Mouse (Mus musculus) T-helper 2 cell (primary cell): ENCODE results near the gene Macrod2.

Experiments used
- in situ Hi-C: fragments of 300-600 bp; cut with MboI, MseI; formaldehyde crosslinking; loops from one replicate; pipeline ENCODE4 v1.15.1; 2025; ENCODE audit warnings: high pct_unique_total_duplicates

Macrod2 gene

DNA sequence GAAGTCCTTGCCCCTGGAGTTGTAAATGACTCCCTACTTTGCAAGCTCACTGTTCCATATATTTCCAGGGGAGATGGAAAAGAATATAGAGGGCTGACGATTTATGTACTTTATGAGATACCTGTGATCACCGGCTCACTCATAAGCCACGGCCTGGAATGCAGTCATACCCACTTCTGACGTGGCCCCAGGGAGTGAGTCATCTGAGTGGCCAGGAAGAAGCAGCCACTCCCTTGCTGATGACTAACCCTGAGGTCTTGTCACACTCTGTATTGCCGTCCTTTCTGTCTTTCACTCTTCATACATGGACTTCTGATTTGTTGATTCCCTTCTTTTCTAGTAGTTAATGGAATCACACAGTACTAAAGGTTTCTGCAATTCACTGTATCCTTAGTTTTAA is 395.3 kb downstream of the Macrod2 start:
- in situ Hi-C loops: loop anchor here (25.0 kb wide), 1 partner anchor 703 kb away; no protein-coding TSS in a partner anchor

- in situ Hi-C loops: loop anchor here (25.0 kb wide), 1 partner anchor 707 kb away; no protein-coding TSS in a partner anchor
Measured at GRCm38 (mm10) chr2:140793886-140794608, 398.9 kb downstream of the Macrod2 start.

- in situ Hi-C loops: no loop called here
Measured at GRCm38 (mm10) chr2:140811693-140812092, 416.6 kb downstream of the Macrod2 start.

- in situ Hi-C loops: no loop called here
Measured at GRCm38 (mm10) chr2:140819391-140820120, 424.4 kb downstream of the Macrod2 start.

DNA sequence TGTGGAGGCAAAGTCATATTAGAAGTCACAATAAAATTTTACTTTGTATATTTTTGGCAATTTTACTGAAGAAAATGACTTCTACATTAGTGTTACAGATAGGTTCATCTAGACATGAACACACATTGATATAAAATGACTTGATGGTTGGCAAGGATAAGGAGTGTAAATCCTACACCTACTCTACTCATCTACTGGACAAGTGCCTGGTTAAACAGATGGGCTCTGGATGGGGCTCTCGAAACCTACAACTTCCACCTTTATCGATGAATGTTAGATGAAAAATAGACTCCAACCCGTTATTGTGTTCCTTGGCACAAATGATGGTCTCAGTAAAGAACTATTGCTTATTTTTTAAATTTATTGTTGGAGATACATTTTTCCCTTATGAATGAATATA is 427.3 kb downstream of the Macrod2 start:
- in situ Hi-C loops: no loop called here

- in situ Hi-C loops: no loop called here
Measured at GRCm38 (mm10) chr2:140826241-140826640, 431.1 kb downstream of the Macrod2 start.

DNA sequence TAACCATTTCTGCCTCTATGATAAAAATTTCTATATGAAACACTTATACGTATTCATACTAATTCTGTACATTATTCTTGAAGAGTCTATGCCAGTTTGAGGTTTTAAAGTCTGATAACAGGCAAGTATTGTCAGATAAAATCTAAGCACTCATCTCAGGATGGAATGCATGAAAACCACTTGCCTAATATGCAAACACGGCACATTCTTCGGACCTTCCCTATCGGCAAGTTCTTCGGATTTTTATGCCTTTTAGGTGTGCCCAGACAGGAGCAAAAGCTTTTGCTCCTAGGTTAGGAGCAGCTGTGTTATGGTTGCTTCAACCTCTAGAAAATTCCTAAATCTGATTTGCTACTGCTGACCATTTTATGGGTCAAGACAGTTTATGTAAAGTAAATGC is 433.8 kb downstream of the Macrod2 start:
- in situ Hi-C loops: no loop called here

- in situ Hi-C loops: no loop called here
Measured at GRCm38 (mm10) chr2:140830086-140830485, 435.0 kb downstream of the Macrod2 start.

GRCm38 (mm10) chr2:140839371-140839770 is 444.3 kb downstream of the Macrod2 start:
- in situ Hi-C loops: no loop called here

DNA sequence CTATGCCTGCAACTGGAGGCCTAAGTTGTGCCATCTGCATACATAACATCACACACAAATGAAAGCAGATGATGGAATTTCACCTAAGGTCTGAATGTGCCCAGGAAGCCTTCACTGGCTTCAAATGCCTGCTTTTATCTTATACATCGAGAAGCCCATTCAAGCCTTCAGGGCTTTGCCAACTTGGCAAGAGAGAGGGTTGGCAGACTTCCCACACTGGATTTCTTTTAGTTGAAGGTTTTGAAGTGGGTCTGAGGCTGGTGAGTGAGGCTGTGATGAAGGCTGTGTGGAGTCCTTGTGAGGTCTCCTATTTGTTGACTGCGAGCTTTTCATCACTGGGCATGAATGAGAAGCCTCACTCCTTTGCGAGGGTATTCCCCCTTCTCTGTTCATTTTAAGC is 444.8 kb downstream of the Macrod2 start:
- in situ Hi-C loops: no loop called here

DNA sequence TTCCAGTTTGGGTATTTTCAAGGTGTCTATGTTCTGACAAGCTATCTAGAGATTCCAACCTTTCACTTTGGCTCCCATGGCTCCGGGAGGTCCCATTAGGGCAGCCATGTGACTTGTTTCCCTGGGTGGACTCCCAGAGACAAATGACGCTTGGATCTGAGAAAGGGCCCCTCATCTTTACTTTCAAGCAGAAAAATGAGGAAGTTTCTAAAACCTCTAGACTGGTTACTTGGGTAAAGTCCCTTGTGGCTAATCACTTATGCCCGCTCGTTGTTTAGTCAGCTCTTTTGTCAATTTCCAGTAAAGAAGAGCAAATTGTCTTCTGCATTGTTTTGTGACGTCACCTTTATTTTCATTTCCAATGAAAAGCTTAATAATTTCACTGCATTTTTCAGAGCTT is 448.9 kb downstream of the Macrod2 start:
- in situ Hi-C loops: no loop called here

DNA sequence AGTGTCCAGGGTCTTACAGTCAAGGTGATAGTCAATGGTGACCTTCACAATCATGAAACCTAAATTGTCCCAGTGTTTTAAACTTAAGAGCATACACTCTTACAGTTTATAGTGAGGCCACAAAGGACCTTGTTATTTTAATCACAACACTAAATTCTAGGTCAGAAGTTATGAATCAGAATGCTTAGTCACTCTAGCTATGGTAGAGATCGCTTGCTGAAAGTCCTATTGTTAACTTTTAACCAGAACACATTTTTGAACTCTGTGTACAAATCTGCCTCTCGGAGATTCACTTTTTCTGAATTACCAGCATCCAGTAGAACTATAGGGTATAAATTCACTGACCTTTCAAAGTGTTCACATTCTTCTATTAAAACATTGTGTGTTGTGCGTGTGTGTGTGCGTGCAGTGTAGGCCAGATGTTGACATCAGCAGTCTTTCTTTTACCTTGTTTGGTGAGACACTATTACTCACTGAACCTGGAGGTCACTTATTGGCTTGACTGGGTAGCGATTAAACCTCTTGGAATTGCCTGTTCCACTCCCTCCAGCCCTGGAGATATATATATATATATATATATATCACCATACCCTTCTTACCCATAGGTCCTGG is 452.8 kb downstream of the Macrod2 start:
- in situ Hi-C loops: no loop called here

DNA sequence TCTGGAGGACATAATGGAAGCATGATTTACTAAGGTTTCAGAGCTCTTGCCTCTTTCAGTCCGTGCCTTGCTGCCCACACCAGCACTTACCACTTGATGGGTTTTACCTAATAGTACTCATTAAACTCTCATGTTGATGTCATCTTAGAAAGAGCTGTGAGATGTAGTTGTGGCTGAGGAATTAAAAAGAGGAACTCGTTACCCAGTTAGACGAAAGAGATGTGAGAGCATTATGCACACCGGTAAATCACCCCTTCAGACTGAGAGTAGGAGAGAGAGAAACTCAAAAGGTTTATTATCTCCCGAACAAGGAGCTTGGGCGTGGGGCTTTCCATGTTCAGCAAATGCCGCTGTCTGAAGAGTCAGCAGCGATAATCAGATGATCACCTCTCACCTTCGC is 458.4 kb downstream of the Macrod2 start:
- in situ Hi-C loops: no loop called here

- in situ Hi-C loops: no loop called here
Measured at GRCm38 (mm10) chr2:140861356-140861755, 466.2 kb downstream of the Macrod2 start.

DNA sequence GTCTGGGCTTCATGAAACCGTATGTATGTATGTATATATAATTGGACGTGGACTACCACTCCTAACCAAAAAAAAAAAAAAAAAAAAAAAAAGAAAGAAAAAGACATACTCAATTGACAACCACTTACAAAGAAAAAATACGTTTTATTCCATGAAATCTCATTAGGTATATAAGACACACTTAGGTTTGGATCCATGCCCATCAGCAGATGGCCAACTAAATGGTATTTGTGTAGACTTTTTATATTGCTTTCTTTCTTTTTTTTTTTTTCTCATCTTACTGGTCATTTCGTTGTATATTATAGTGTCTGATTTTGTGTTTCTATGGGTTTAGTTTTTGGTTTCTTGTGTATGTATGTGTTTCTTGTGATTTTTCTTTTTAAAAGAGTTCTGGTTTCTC is 467.6 kb downstream of the Macrod2 start:
- in situ Hi-C loops: no loop called here

- in situ Hi-C loops: no loop called here
Measured at GRCm38 (mm10) chr2:140865636-140866035, 470.5 kb downstream of the Macrod2 start.

- in situ Hi-C loops: no loop called here
Measured at GRCm38 (mm10) chr2:140867116-140867515, 472.0 kb downstream of the Macrod2 start.

DNA sequence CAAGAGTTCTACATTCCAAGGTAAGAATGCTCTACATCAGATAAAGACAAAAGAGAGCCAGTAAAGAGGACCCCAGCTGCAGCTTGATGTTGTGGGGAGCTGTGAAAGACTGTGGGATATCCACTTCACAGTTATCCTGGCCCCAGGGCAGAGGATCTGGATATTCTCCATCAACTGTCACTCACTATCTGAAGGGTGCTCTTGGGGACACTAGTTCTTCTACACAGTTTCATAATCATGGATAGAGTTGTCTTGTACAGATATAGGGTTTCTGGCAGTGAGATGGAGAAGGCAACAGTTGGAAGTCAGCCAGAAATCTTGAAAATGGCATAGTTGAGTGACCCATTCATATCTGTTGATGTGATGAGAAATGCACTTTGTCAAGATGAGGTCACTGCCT is 490.1 kb downstream of the Macrod2 start:
- in situ Hi-C loops: no loop called here

DNA sequence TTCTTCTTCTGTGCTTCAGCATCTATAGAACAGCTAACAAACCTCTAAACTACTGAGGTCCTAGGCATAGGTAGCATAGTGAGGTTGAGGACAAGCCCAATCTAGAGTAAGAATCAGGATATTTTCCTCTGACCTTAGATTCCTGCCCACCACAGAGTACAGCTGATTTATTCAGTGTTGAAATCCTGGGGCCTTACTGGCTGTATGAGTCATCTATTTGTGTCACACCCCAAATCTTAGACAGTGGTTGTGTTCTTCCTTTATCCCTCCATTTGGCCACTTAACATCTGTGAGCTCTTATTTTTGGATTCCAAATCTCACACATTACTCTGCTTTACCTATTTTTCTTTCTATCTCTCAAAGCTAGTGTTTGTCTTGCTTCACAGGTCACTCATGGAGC is 495.6 kb downstream of the Macrod2 start:
- in situ Hi-C loops: no loop called here

- in situ Hi-C loops: no loop called here
Measured at GRCm38 (mm10) chr2:140896396-140897082, 501.4 kb downstream of the Macrod2 start.

DNA sequence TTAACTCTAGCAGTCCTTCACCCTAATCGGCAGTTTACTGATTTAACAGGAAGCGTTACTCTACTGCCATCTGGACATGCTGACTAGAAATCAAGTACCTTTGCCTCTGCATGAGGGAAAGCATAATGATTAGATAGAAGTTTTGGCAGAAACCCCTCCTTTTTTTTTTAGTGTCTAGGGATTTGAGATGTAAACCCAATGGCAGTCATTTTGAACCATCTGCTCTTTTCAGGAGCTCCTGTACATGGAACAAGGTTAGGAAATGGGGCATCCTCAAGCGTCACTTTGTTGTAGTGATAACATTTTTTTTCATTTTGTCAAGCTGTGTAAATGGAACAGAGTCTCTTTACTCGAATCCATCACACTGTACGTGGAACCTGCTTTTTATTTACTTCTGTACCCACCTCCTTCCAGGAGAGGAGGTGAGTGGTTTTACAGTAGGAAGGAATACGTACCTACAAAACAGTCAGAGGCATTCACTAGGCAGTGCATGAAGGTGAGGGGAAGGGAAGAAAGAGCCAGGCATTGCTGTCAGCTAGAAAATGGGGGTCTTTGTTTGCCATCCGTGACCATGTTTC is 503.4 kb downstream of the Macrod2 start:
- in situ Hi-C loops: no loop called here

DNA sequence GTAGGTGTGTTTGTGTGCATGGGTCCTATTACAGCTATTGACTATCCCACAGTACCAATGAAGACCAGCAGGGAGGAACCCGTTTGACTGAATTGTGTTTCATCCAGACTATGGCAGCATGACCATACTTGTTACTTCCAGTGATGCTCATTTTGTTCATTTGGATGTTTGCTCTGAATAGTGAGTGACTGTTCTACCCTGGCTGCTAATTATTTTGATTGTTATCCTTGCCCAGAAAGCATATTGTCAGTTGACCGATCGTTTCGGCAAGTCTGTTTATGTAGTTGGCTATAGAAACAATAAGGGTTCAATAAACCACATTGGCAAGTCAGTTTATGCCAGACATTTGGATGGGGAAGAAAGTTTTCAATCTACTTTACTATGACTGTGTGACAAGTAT is 510.2 kb downstream of the Macrod2 start:
- in situ Hi-C loops: no loop called here
